Mouse (Mus musculus): ENCODE data around the gene Stfa3.
"Not testable (repeated sequence)": the region's sequence is repeated elsewhere in the genome, so short reads cannot be mapped to it uniquely, and the experiment has no call there.

Gene Stfa3

GRCm38 (mm10) chr16:36455342-36455802 lies at the start of gene Stfa3:
TSS of gene Stfa3 (minus strand) at chr16:36455392.
- DNase-seq (ENCODE audit: low read depth, low spot score): no peak

GRCm38 (mm10) chr16:36502286-36502685 lies 47.1 kb upstream of the Stfa3 start:
- DNase-seq (ENCODE audit: low read depth, low spot score): no peak

GRCm38 (mm10) chr16:36492420-36492819 lies 37.2 kb upstream of the Stfa3 start:
- DNase-seq (ENCODE audit: low read depth, low spot score): no peak

- no peak for DNase-seq (ENCODE audit: low read depth, low spot score)
Measured at GRCm38 (mm10) chr16:36476866-36477265, 21.7 kb upstream of the Stfa3 start.

DNA sequence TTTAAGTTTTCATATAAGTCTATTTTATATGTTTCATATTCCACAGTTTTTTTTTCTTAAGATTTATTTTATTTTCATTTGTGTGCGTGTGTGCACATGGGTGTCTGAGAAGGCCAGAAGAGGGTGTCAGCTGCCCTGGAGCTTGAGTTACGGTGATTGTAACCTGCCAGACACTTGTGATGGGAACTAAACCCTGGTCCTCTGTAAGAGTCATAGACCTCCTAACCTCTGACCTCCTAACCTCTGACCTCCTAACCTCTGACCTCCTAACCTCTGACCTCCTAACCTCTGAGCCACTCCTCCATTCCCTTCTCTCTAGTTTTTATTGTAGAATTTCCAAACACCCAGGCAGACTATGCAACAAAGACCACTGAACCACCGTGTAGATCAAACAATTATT lies 20.3 kb upstream of the Stfa3 start:
- no peak for DNase-seq (ENCODE audit: low read depth, low spot score)

DNA sequence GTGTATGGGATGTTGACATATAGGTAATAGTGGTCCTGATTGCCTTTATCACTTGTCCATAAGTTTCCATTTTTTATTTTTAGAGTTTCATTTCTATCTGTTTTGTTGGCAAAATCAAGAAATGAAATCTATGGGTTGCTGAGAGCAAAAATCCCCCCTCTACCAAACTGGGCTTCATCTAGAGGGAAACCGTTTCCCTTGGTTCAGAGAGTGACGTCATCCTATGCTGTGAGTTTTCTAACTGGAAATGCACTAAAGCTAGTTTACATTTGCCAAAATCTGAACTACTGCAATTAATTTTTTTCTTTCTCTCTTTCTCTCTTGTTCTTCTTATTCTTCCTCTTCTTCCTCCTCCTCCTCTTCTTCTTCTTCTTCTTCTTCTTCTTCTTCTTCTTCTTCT lies 19.7 kb upstream of the Stfa3 start:
- no peak for DNase-seq (ENCODE audit: low read depth, low spot score)

- peak; percentile 16 for DNase-seq (ENCODE audit: low read depth, low spot score)
Measured at GRCm38 (mm10) chr16:36473217-36474216, 18.3 kb upstream of the Stfa3 start.

DNA sequence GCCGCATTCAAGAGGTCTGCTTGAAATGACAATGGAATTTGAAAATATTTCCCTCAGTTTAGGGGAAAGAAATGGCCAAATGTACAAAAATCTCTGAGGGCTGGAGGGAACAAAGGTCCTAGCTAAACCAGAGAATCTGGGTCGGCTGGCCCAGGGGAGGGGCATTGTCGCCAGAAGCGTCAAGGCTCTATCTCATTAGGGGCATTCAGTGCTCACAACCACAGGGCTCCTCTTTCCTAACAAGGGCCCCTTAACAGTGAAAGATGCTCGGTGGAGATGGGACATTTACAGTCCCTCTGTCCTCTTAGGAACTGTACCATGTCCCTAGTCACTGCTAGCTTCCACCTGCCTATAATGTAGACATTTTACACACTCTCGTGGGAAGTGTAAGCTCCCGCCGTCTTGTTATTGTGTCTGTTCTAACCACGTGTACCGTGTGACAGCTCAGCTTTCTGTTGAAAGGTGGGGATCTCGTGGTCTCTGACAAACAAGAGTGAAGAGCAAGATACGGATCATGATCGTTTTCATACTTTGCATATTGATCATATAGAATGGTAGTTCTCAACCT lies 16.0 kb upstream of the Stfa3 start:
- no peak for DNase-seq (ENCODE audit: low read depth, low spot score)

- peak; percentile 24 for DNase-seq (ENCODE audit: low read depth, low spot score)
Measured at GRCm38 (mm10) chr16:36469955-36470478, 14.8 kb upstream of the Stfa3 start.

- DNase-seq (ENCODE audit: low read depth, low spot score): no peak
Measured at GRCm38 (mm10) chr16:36469367-36469766, 14.2 kb upstream of the Stfa3 start.

DNA sequence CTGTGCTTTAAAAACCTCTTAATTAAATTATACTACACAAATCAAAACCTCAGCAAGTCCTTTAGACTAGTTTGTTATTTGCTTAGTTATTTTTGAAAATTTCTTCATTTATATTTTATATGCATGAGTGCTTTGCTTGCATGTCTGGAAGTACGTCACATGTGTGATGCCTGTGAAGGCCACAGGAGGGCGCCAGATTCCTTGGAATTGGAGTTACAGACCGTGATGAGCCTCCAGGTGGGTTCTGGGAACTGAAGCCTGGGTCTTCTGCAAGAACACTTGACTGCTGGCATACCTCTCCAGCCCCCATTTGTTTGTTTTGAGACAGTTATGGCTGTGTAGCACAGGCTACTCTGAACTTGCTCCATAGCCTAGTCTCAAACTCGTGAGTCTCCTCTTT lies 13.7 kb upstream of the Stfa3 start:
- DNase-seq (ENCODE audit: low read depth, low spot score): no peak

GRCm38 (mm10) chr16:36467936-36468335 lies 12.7 kb upstream of the Stfa3 start:
- no peak for DNase-seq (ENCODE audit: low read depth, low spot score)

DNA sequence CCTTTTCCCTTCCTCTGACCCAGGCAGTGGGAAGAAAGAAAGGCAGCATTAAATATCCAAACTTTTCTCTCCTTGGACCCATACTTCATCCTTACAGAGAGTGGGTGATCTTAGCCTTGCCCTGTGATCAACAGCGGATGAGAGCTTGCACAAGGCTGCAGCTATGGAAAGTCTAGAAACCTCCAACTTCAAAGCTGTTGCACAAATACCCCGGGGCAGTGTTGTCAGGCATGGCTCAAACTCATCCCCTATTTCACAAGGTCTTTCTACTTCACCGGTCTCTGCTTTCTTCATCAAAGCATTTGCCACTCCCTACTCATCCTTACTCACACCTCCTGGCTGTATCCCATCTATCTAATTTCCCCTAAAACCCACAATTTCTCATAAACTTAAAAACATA lies 10.2 kb upstream of the Stfa3 start:
- DNase-seq (ENCODE audit: low read depth, low spot score): no peak

DNA sequence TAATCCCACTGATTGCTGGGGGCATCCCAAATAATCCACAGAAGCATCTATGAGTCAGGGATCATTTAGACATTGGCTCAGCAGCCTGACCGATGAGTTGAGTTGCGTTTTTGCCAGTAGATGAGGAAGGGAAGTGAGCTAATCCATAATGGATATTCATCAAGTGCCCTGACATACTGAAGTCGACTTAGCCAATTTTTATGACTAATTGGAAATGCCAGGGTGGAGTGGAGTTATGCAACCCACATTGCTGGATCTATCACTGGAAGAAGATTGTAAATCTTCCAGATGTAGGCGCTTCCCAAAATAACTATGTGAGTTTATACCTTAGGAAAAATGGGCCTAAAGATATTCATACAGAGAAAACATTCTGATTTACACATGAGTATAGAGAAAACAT lies 8.9 kb upstream of the Stfa3 start:
- peak; percentile 56 for DNase-seq (ENCODE audit: low read depth, low spot score)

- DNase-seq (ENCODE audit: low read depth, low spot score): no peak
Measured at GRCm38 (mm10) chr16:36460426-36460825, 5.2 kb upstream of the Stfa3 start.

GRCm38 (mm10) chr16:36420979-36421378 lies 34.2 kb downstream of the Stfa3 start:
- not testable (repeated sequence) for DNase-seq (ENCODE audit: low read depth, low spot score)

- no peak for DNase-seq (ENCODE audit: low read depth, low spot score)
Measured at GRCm38 (mm10) chr16:36408357-36408756, 46.8 kb downstream of the Stfa3 start, which contains the start of gene Stfa2. TSS of gene Stfa2 (minus strand) at chr16:36408457.

All from brain, adult 2 months (tissue).